Mouse (Mus musculus) lung, postnatal 0 days (tissue): ENCODE measurements at regions not wholly inside any gene's neighbourhood (a gene's known extent, or its start where the extent isn't known, plus 50 kb on each side); places are given as distances from the start of the nearest gene placed in this dataset.

Experiments
- CTCF ChIP-seq: IDR thresholded peaks from 2 replicates; pipeline ENCODE4 v1.5.1; 2016; ENCODE audit warnings: antibody characterized with exemption, mild to moderate bottlenecking
- EP300 ChIP-seq: IDR thresholded peaks from 2 replicates; pipeline ENCODE4 v1.6.1; 2016; ENCODE audit warnings: antibody characterized with exemption, mild to moderate bottlenecking, control low read depth

- no peak for TF ChIP-seq CTCF
- no peak for TF ChIP-seq EP300
Measured at GRCm38 (mm10) chr2:168352626-168353025, 71.1 kb upstream of the Kcng1 start.
